Mouse (Mus musculus): ENCODE results near the gene Hist1h3d. TPM values are rescaled to one million over a fixed set of nuclear protein-coding genes. Genes with fewer than 3 reads are reported as not detected.
A peak's percentile ranks its signal among the peaks of the same experiment; 100 is the strongest.
"Not testable (repeated sequence)": the region's sequence is repeated elsewhere in the genome, so short reads cannot be mapped to it uniquely, and the experiment has no call there.

The Hist1h3d gene
- total RNA-seq, 2 experiments from 2014 or later = 7.4 TPM

DNA sequence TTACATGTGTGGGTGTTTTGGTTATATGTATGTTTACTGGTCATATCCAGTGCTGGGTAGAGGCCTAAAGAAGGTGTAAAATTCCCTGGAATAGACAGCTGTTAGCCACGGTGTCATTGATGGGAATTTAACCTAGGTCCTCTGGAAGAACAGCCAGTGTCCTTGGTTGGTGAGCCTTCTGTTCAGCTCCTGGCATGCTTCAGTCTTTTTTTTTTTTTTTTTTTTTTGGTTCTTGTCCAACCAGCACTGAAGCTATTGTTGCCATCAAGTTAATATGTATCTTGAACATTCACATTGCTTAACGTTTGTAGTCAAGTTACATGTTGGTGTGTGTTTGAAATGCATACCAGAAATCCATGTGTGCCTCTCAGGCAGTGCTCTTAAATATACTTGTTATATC, 11.1 kb upstream of the Hist1h3d start:
- DNase-seq = no peak

DNA sequence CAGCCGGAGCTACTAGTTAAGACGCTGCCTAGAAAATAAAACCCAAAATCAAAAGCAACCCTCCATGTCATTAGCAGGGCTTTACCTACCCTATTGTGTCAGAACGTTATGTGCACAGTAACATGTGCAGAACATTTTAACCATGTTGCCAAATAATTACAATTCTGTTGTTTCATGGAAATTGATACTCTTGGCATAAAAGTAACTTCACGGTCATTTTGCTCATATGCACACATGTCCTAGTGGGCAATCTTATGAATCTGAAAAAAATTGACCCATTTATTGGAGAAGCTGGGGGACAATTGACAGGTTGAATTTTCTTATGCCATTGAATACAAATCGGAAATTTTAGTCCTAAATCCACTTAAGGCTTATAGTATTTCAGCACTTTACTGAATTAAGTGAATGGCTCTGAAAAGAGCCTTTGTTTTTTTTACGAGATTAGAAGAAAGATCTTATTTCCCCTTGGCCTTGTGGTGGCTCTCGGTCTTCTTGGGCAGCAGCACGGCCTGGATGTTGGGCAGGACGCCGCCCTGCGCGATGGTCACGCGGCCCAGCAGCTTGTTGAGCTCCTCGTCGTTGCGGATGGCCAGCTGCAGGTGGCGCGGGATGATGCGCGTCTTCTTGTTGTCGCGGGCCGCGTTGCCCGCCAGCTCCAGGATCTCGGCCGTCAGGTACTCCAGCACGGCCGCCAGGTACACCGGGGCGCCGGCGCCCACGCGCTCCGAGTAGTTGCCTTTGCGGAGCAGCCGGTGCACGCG, 5.1 kb upstream of the Hist1h3d start:
- not testable (repeated sequence) for DNase-seq

DNA sequence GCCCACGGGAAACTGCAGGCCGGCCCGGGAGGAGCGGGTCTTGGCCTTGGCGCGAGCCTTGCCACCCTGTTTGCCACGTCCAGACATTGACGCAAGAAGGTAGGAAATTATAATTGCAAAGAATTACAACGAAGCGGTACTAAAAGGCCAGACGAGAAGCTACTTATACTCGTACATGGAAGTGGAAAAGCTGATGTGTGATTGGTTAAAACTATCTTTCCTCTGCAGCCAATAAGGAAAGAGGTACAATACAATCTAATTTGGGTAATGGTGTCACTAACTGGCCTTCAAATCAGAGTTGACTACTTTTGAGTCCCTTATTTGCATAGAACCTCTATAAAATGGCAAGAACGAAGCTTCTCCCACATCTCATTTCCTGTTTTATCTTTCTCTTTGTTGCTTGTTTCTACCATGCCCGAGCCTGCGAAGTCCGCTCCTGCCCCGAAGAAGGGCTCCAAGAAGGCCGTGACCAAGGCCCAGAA, 4.5 kb upstream of the Hist1h3d start, which contains the start of the genes Hist1h2ae and Hist1h2bg:
Gene Hist1h2ae, minus strand, starts transcription at position 199 of the 482 bp plus-strand sequence.
Gene Hist1h2bg, plus strand, starts transcription at position 375 of the 482 bp plus-strand sequence.
- DNase-seq = peak; percentile 53

DNA sequence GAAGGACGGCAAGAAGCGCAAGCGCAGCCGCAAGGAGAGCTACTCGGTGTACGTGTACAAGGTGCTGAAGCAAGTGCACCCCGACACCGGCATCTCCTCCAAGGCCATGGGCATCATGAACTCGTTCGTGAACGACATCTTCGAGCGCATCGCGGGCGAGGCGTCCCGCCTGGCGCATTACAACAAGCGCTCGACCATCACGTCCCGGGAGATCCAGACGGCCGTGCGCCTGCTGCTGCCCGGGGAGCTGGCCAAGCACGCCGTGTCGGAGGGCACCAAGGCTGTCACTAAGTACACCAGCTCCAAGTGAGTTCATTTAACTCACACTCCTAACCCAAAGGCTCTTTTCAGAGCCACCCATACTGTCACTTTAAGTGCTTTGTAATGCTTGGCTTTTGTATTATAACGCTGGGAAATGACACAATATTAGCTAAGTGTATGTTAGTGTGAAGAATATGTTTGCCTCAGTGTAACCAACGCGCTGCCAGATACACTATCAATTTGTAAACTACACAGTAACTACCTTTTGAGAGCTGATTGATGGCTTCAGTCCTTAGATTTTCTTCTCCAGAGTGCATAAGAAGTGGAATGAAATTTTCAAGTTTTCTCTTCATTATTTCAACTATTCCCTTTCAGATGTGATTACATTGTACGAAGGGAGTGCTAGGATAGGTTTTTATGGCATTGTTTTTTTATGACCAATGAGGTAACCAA, 3.9 kb upstream of the Hist1h3d start:
- DNase-seq = not testable (repeated sequence)

DNA sequence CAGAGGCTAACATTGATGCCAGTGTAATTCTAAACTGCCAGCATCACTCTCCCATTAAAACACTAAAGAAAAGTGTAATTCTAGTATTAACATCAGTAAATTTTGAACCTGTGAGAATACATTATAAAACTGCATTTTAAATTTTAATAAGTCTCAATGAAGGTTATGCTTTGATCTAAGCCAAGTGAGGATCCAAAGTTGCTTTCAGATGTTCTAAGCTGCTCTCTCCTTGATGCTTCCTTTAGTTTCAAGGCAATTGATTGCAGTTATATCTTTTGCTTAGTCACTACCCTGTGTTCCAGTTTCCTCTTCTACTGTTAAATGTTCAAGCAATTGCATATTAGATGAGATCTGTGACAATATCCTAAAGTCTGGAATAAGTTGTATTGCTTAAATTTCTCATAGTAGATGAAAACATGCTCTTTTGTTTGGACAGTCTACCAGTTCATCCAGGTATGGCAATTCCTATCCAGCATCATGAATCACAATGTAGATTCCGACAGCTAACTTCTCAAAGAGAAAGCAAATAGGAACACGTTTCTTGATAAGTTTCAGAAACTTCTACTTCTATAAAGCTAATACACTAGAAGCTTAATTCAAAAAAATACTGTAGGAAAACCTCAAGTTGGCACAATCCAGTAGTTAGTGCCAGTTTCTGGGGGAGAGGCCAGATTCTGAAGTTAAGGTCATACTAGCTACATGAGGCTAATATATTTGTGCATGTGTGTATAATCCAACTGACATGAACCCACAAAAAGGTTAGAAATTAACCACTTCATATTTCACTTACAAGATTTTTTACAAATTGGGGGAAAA, 3.1 kb upstream of the Hist1h3d start:
- DNase-seq = no peak

DNA sequence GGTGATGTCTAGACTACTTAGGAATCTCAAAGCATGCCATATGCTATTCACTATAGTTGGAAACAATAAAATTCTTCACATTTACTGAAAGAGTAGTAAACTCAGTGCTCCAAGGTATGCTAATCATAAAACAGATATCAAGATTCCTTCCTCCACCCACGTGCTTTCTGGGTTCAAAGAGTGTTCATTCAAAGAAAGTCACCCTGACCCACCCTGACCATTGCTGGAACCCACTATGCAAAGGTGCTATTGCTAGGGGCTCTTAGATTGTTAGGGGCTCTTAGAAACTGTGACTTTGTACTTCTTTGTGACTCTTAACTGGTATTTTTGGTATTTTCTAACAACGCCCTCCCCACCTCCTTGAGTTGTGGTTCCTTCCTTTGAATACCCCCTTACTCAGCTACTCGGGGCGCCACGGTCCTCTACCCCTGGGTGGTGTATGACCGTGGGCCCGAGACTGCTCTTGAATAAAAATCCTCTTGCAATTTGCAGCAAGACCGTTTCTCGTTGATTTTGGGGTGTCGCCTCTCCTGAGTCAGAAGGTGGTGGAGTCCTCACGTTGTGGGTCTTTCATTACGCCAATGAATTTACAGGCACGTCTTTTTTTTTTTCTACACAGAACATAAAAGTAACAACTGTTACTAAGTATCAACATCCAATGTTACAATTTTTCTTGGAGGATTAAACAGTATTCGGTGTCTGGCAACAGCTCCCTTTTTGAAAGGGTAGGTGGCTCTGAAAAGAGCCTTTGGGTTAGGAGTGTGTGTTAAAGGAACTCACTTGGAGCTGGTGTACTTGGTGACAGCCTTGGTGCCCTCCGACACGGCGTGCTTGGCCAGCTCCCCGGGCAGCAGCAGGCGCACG, 2.3 kb upstream of the Hist1h3d start:
- not testable (repeated sequence) for DNase-seq

DNA sequence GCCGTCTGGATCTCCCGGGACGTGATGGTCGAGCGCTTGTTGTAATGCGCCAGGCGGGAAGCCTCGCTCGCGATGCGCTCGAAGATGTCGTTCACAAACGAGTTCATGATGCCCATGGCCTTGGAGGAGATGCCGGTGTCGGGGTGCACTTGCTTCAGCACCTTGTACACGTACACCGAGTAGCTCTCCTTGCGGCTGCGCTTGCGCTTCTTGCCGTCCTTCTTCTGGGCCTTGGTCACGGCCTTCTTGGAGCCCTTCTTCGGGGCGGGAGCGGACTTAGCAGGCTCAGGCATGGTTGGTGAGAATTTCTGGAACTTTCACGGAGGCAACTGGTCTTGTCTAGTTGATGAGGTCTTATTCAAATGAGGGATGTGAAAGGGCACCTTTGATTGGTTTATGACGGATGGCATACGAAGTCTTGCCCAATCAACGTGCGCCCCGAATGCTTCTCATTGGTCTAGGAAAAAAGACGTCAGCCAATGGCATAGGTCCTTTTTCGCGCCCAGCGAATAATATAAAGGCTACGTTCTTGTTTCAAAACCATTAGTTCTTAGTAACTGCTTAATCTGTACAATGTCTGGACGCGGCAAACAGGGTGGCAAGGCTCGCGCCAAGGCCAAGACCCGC, 1.6 kb upstream of the Hist1h3d start, which contains the start of the genes Hist1h2bf and Hist1h2ad:
Gene Hist1h2bf, minus strand, starts transcription at position 299 of the 627 bp plus-strand sequence.
Gene Hist1h2ad, plus strand, starts transcription at position 484 of the 627 bp plus-strand sequence.
- peak; percentile 78 to 83 for DNase-seq

DNA sequence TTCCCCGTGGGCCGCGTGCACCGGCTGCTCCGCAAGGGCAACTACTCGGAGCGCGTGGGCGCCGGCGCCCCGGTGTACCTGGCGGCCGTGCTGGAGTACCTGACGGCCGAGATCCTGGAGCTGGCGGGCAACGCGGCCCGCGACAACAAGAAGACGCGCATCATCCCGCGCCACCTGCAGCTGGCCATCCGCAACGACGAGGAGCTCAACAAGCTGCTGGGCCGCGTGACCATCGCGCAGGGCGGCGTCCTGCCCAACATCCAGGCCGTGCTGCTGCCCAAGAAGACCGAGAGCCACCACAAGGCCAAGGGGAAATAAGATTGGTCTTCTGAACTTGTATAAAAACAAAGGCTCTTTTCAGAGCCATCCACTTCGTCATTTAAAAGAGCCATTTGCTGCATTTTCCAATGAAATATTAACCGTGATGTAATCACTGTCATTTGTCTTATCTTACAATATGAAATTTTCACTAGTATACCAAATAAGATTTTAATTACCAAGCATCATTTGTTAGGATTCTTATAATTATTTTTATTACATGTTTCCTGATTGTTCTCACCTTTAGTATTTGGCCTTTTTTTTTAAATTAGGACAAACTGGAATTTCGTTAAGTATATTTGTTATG, 905 bp upstream of the Hist1h3d start:
- not testable (repeated sequence) for DNase-seq

DNA sequence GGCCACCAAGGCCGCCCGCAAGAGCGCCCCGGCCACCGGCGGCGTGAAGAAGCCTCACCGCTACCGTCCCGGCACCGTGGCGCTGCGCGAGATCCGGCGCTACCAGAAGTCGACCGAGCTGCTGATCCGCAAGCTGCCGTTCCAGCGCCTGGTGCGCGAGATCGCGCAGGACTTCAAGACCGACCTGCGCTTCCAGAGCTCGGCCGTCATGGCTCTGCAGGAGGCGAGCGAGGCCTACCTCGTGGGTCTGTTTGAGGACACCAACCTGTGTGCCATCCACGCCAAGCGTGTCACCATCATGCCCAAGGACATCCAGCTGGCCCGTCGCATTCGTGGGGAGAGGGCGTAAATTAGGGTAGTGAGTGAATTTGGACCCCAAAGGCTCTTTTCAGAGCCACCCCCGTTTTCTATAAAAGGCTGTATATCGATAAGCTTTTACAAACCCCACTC, 326 bp downstream of the Hist1h3d start:
- DNase-seq = not testable (repeated sequence)

DNA sequence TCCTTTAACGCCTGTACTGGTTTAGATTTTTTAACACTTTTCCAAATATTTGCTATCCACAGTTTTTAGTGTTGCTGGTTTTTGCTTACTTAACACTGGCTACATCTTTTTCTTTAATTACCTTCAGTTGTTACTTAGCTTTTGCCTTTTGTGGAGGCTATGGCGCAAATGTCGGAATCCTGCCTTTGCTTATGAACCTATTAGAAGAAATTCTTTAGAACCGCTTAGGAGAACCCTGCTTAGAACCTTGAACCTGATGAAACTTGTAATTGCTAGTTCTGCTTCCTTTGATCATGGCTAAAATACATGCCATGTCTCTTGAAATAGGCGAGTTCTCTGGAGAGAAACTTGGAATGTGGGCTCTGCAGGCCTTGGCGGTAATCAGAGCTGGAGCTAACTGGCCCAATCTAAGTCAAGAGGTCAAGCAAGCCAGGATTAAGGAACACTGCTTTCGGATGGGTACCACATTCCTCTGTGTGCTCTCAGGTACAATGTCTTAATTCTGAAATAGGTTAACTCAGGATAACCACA, 853 bp downstream of the Hist1h3d start:
- DNase-seq = no peak

DNA sequence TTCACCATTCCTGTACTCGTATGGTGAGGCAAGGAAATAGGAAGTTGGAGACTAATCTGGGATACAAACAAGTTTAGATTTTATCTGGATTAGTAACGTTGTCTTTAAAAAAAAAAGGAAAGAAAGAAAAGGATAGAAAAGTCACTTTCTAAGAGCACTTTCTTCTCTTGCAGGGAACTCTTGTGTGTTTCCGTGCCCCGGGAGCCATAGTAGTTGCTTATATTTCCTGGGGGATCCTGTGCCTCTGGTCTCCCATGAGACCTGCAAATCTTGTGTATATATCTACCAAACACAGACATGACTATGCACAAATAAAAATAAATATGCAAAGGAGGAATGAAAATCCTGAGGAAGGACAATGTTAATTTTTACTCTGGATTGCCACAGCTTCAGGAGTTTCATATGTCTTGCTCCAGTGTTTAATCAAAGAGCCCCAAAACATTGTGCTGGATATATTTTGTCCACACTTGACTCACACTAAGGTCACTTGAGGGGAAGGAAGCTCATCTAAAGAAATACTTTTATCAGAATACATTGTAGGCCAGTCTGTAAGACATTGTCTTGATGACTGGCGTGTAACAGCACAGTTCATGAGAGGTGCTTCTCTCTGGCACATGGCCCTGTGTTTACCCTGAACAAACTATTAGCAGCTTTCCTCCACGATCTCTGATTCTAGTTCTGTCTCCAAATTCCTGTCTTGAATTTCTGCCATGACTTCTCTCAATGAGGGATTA, 1.5 kb downstream of the Hist1h3d start:
- DNase-seq = no peak

DNA sequence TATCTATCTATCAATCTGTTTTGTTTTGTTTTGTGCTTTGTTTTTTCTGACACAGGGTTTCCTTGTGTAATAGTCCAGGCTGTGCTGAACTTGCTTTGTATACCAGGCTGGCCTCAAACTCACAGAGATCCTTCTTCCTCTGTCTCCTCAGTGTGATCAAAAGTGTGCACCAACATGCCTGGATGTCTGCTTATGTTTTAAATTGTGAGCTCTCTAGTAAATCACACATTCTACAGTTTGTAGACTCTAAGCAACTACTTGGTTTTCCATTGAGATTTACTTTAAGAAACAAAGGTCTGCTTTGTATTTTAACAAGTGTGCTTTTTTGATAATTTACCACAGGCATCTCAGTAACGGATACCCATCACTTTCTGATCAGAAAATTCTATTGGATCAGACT, 2.3 kb downstream of the Hist1h3d start:
- no peak for DNase-seq

DNA sequence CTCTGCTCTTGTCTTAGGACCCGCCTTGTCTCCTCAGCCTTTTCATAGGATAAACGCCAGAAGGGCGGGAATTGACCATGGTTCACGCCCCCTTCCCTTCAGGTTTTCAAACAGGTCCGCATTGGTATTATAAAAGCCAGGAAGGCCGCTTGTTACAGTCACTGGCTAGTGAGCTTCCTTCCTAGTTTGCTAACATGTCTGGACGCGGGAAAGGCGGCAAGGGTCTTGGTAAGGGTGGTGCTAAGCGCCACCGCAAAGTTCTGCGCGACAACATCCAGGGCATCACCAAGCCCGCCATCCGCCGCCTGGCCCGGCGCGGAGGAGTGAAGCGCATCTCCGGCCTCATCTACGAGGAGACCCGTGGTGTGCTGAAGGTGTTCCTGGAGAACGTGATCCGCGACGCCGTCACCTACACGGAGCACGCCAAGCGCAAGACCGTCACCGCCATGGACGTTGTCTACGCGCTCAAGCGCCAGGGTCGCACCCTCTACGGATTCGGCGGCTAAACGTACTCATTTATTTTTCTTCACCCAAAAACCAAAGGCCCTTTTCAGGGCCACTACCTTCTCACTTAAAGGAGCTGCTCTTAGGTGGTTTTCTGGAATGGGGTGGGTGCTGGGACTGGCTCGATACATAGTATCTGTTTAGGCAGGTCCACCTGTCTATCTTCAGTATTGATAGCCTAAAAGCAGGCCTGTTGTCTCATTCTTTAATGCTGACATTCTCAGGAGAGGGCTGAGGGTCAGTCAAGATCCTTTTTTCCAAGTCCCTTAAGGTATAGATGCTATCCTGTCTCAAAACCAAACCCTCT, 6.0 kb downstream of the Hist1h3d start, which contains the start of gene Hist1h4d:
Gene Hist1h4d, plus strand, starts transcription at position 191 of the 811 bp plus-strand sequence.
- DNase-seq = peak; percentile 92 to 94

DNA sequence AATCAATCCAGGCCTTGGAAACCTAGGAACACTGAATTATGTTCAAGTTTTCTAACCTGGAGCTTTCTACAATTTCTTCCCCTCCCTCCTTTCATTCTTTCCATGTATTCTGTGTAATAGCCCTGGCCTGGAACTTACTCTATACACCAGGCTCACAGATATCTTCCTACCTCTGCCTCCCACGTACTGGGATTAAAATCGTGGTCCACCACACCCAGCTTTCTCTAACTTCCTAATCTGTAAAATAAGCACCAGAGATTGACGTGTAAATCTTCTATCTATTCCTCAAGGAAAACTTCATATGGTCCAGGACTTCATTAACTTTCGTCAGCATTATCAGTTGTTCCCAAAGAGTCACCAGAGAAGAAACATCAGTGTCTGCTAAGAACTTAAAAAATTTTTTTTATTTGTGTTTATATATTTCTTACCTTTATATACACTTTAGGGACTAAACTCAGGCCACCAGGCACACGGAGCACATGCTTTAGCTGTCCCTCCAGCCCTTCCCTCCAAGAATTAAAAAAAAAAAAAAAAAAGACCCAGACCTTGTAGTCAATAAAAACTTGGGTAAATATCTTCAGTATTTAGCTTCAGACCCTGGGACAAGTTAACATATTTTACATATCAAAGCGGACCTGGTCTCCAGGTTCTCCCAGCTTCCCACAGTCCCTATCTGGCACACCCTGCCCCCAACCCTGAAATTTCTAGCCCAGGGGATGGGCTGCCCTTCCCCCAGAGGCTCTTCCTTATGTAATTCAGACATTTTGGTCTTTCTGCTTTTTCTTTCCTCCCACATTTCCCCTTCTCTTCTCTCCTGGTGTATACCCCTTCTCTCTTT, 6.9 kb downstream of the Hist1h3d start:
- DNase-seq = no peak

DNA sequence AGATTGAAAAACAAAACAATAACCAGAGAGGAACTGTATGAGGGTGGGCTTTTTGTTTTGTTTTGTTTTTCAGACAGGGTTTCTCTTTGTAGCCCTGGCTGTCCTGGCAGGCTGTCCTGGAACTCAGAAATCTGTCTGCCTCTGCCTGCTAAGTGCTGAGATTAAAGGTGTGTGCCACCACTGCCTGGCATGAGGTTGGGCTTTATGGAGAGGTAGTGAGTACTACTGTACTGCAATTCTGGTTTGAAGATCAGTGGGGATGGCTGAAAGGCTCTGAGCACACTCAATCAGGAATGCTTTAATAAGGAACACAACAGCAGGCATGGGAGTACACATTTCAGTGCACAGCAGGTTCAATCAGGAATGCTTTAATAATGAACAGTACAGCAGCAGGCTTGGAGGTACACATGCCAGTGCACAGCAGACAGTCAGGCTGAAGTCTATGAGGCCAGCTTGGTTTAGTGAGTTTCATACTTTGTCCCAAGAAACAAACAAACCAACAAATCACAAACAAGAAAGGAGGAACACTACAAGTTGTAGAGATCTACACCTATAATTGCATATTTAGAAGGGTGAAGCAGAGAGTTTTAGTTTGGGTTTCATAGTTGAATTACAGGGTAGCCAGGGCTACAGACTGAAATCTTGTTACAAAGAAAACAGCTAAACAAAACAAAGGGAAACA, 8.0 kb downstream of the Hist1h3d start:
- DNase-seq = no peak

DNA sequence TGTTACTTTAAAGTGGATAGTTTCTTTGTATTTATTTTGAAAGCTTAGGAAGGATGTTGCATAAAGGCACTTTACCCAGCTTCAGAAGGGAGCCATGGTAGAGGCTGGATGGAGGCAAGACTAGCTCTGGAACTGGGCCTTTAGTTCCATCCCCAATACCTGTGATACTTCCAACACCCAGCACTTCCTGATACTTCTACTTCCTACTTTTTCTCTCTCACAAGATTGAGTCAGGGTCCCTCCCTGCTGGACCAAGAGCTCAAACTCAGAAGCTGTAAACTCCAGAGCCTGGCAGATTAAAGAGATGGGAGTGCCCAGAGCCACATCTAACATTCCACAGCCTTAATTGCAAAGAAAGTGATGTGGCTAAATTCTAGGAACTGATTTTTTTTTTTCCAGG, 8.8 kb downstream of the Hist1h3d start:
- no peak for DNase-seq
